Mouse (Mus musculus) liver, postnatal 0 days (tissue): Measurements from ENCODE around the gene Lmf1.

Experiments used
- CTCF ChIP-seq: sonication (generic); IDR thresholded peaks from 2 replicates; pipeline ENCODE4 v1.5.1; 2016; ENCODE audit warnings: antibody characterized with exemption, low read depth
- EP300 ChIP-seq: IDR thresholded peaks from 2 replicates; pipeline ENCODE4 v1.6.1; 2016; ENCODE audit warnings: antibody characterized with exemption, low read depth, mild to moderate bottlenecking

GRCm38 (mm10) chr17:25565244-25565643, 13.6 kb upstream of the Lmf1 start:
- TF ChIP-seq EP300 (no peak), CTCF (no peak)
